Mouse (Mus musculus) spleen, adult 2 months (tissue): ENCODE results near the gene Gm11938. TPM values are rescaled to one million over a fixed set of nuclear protein-coding genes. Genes with fewer than 3 reads are reported as not detected.
"Not testable (repeated sequence)": the region's sequence is repeated elsewhere in the genome, so short reads cannot be mapped to it uniquely, and the experiment has no call there.

Source experiments
- DNase-seq, 2 experiments: peaks; one replicate each; pipeline versions ENCODE4 v3.0.0 to v3.0.0-alpha.2; 2012 to 2021; ENCODE audit warnings: low spot score in 2 of 2, low read depth in 1 of 2
- H3K27ac ChIP-seq: fragments of 200-500 bp; 2 replicates; pipeline ENCODE4 v1.5.1; 2012; ENCODE audit warnings: low read length, inconsistent platforms; ENCODE audit not compliant: insufficient read depth
- H3K27me3 ChIP-seq: fragments of 200-500 bp; 2 replicates; pipeline ENCODE4 v1.6.1; 2012; ENCODE audit warnings: mild to moderate bottlenecking, moderate library complexity, low read length, inconsistent platforms; ENCODE audit not compliant: control insufficient read depth, insufficient read depth
- H3K36me3 ChIP-seq: fragments of 200-500 bp; 2 replicates; pipeline ENCODE4 v1.6.1; 2012; ENCODE audit warnings: mild to moderate bottlenecking, low read length, inconsistent platforms; ENCODE audit not compliant: control insufficient read depth, insufficient read depth
- H3K4me1 ChIP-seq: fragments of 200-500 bp; 2 replicates; pipeline ENCODE4 v1.6.1; 2011; ENCODE audit warnings: inconsistent platforms; ENCODE audit not compliant: control insufficient read depth, insufficient read depth, insufficient read length
- H3K4me3 ChIP-seq: fragments of 200-500 bp; 2 replicates; pipeline ENCODE4 v1.5.1; 2011; ENCODE audit warnings: mild to moderate bottlenecking, inconsistent platforms; ENCODE audit not compliant: insufficient read depth, insufficient read length; ENCODE audit errors: extremely low read depth
- CTCF ChIP-seq: fragments of 200-500 bp; IDR thresholded peaks from 2 replicates; pipeline ENCODE4 v1.5.1; 2011; ENCODE audit warnings: mild to moderate bottlenecking, inconsistent platforms; ENCODE audit not compliant: insufficient read depth, insufficient read length, insufficient replicate concordance; ENCODE audit errors: extremely low read depth
- POLR2A ChIP-seq: fragments of 200-500 bp; IDR thresholded peaks from 2 replicates; pipeline ENCODE4 v1.6.1; 2011; ENCODE audit warnings: low read depth, low read length, inconsistent platforms
- WGBS: fragments of 180-500 bp; shearing (Covaris S2); methylation state at CpG from one replicate; pipeline ENCODE4 v1.1.7; 2018; 5-methylcytosine and 5-hydroxymethylcytosine counted together
- polyA plus RNA-seq: library from polyadenylated mRNA; depleted of rRNA; stranded (reverse); fragments of >200 nt; gene quantifications from 2 replicates; pipeline ENCODE4 v1.2.3, GENCODE M21; 2012

The Gm11938 gene
- polyA plus RNA-seq, 1 experiment: not detected

DNA sequence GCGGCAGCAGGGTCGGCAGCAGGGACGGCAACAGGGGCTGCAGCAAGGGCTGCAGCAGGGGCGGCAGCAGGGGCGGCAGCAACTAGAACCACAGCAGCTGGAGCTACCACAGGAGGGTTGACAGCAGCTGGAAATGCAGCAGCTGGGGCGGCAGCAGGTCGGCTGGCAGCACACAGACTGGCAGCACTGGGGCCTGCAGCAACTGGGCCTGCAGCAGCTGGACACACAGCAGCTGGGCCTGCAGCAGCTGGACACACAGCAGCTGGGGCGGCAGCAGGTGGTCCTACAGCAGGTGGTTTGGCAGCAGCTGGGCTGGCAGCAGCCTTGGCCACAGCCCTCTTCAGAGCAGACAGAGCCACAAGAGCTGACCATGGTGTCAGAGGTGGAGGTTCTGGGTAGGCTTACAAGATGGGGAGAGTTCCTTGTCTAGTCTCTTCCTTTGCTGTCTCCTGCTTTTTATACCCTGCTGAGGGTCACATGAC is 31.6 kb upstream of the Gm11938 start, which contains the start of gene Krtap4-2:
TSS of gene Krtap4-2 (minus strand) at position 432 of the 482 bp plus-strand sequence.
- Histone ChIP-seq H3K4me1 (no peaks in the 10 kb centered on the region), H3K27me3 (no peaks in the 10 kb centered on the region), H3K27ac (no peak within 1 kb of the TSS), H3K4me3 (no peak within 1 kb of the TSS), H3K36me3 (no peaks in the 10 kb centered on the region)
- DNase-seq: no peak
- no peak for TF ChIP-seq POLR2A
- no peak for TF ChIP-seq CTCF
- 57% methylated on average over 8 of the region's 8 CpGs for WGBS

DNA sequence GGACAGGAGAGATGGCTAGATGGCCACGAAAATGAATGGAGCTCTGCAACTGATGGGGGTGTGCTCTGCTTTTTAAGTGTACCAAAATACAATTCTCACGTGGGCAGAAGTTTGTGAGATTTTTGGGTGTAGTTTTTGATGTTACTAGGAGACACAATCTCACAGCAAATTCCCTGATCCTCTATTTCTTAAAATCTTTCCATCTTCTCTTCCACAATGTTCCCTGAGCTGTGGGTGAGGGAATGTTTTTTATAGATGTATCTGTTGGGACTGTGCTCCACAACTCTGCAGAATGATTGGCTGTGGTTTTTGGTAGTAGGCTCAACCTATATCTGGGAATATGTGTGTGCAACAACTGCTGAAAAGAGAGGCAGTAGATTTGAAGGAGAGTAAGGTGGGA is 30.2 kb upstream of the Gm11938 start:
- Histone ChIP-seq H3K27ac (no peak overlapping the region), H3K36me3 (no peaks in the 10 kb centered on the region), H3K4me1 (no peaks in the 10 kb centered on the region), H3K4me3 (no peak overlapping the region), H3K27me3 (no peaks in the 10 kb centered on the region)
- TF ChIP-seq POLR2A (no peak), CTCF (no peak)
- 59% methylated on average over 2 of the region's 2 CpGs for WGBS
- no peak for DNase-seq

DNA sequence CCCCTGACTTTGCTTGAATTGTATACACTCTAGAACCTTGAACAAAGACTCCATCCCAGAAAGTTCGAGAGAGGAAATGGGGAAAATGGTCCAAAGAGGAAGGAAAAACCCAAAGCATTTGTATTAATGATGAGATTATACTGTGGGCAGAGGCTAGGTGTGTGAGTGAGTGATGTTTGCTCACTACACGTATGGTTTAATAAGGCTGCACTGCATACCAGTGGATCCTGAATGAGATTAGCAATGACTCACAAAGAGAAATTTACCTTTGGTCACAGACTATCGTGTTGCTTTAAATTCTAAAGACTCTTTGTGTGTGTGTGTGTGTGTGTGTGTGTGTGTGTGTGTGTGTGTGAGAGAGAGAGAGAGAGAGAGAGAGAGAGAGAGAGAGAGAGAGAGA is 27.8 kb upstream of the Gm11938 start:
- TF ChIP-seq POLR2A: no peak
- no peak for TF ChIP-seq CTCF
- no peak for DNase-seq
- WGBS: 76% methylated on average over 3 of the region's 3 CpGs
- no peaks in the 10 kb centered on the region for H3K27me3 ChIP-seq
- H3K27ac ChIP-seq: no peak overlapping the region
- no peak overlapping the region for H3K4me3 ChIP-seq
- no peaks in the 10 kb centered on the region for H3K4me1 ChIP-seq
- H3K36me3 ChIP-seq: no peaks in the 10 kb centered on the region

DNA sequence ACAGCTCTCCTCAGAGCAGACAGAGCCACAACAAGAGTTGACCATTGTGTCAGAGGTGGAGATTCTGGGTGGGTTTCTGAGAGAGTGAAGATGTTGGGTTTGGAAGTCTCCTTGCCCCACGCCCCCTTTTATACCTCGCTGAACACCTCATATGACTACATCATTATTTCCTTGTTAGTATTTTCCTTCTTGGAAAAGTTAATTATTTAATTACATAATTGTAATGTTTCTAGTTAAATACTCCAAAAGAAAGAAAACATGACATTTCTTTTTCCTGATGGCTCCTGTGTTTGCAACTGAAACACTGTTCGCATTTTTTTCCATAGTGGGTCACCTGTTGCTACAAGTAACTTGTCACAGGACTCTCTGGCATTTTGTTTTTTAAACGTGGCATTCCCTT is 25.0 kb upstream of the Gm11938 start, which contains the start of gene Krtap4-1:
TSS of gene Krtap4-1 (minus strand) at position 101 of the 400 bp plus-strand sequence.
- no peaks in the 10 kb centered on the region for H3K27me3 ChIP-seq
- 86% methylated on average over 4 of the region's 4 CpGs for WGBS
- H3K27ac ChIP-seq: no peak within 1 kb of the TSS
- H3K4me1 ChIP-seq: no peaks in the 10 kb centered on the region
- no peak for TF ChIP-seq POLR2A
- TF ChIP-seq CTCF: no peak
- no peak within 1 kb of the TSS for H3K4me3 ChIP-seq
- H3K36me3 ChIP-seq: no peaks in the 10 kb centered on the region
- DNase-seq: no peak

DNA sequence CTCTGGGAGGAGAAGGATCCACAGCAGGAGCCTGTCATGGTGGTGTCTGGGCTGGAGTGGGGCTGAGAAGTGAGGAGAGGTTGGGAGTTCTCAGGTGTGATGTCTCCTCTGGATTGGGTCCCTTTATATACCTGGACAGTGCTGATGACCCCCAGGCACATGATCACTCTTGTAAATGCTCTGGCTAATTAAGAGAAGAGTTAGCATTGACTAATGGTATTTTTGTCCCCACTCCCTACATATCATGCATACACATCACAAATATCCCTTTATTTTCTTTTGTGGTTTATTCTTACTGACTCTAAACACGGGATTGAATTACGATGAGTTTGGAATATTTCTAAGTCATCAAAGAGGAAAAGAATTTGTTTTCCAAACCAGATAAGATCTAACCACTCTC is 17.2 kb upstream of the Gm11938 start, which contains the start of gene Gm11562:
TSS of gene Gm11562 (minus strand) at position 101 of the 400 bp plus-strand sequence.
- H3K27me3 ChIP-seq: no peaks in the 10 kb centered on the region
- TF ChIP-seq POLR2A (no peak), CTCF (no peak)
- no peak for DNase-seq
- 78% methylated on average over 2 of the region's 2 CpGs for WGBS
- H3K4me3 ChIP-seq: no peak within 1 kb of the TSS
- no peaks in the 10 kb centered on the region for H3K36me3 ChIP-seq
- no peaks in the 10 kb centered on the region for H3K4me1 ChIP-seq
- H3K27ac ChIP-seq: no peak within 1 kb of the TSS

DNA sequence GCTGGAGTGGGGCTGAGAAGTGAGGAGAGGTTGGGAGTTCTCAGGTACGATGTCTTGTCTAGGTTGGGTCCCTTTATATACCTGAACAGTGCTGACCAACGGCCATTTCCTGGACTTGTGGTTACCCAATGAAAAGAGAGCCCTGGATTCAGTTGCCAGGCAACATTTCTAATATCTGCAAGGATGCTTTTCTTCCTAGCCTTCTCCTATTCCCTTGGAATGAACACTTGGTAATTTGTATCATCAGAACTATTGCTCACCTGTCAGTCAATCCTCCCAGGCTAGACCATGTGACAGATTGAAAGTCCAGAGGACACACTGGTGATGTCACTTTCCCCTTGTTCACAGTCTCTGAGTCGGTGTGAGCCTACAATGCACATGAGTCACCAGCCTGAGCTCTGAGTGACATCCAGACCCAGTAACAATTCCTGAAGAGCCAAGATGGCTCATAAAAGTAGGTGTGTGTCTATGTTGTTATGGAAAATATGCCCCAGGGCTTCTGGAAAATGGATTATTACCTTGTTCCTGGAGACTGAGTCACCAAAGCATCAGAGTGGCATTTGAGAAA is 11.8 kb upstream of the Gm11938 start, which contains the start of gene Krtap2-4:
TSS of gene Krtap2-4 (minus strand) at position 51 of the 568 bp plus-strand sequence.
- Histone ChIP-seq H3K4me1 (no peaks in the 10 kb centered on the region), H3K27me3 (no peaks in the 10 kb centered on the region), H3K36me3 (no peaks in the 10 kb centered on the region), H3K4me3 (no peak within 1 kb of the TSS), H3K27ac (no peak within 1 kb of the TSS)
- no peak for TF ChIP-seq CTCF
- no peak for TF ChIP-seq POLR2A
- 62% methylated on average over 3 of the region's 3 CpGs for WGBS
- DNase-seq: no peak

DNA sequence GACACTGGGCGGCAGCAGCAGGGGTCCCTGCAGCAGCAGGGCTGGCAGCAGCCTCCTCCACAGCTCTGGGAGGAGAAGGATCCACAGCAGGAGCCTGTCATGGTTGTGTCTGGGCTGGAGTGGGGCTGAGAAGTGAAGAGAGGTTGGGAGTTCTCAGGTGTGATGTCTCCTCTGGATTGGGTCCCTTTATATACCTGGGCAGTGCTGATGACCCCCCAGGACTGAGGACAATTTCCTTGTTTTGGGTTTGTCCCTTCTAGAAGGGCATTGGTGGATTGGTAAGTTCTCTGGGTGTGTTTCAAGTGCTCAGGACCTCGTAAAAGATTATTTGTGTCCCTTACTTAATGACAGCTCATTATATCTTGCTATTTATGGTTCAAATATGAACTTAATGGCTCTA is 7.0 kb upstream of the Gm11938 start, which contains the start of gene Gm11937:
TSS of gene Gm11937 (minus strand) at position 101 of the 400 bp plus-strand sequence.
- H3K4me3 ChIP-seq, H3K4me1 ChIP-seq, H3K36me3 ChIP-seq, DNase-seq, H3K27me3 ChIP-seq, H3K27ac ChIP-seq: not testable (repeated sequence)
- 73% methylated on average over 2 of the region's 2 CpGs for WGBS
